Mouse (Mus musculus) heart, embryonic 11.5 days (tissue): Measurements from ENCODE around the gene Slc25a18. TPM values are rescaled to one million over a fixed set of nuclear protein-coding genes. Genes with fewer than 3 reads are reported as not detected.
"Not testable (repeated sequence)": the region's sequence is repeated elsewhere in the genome, so short reads cannot be mapped to it uniquely, and the experiment has no call there.

Source experiments
- ATAC-seq: fragments of 200-750 bp; cut with Nextera tagmentation; replicated peaks from 2 replicates; pipeline ENCODE4 v1.8.0; 2017; ENCODE audit warnings: moderate library complexity; ENCODE audit not compliant: insufficient number of reproducible peaks, low FRiP score, low TSS enrichment
- H3K27ac ChIP-seq: fragments of 300-500 bp; sonication (generic); 2 replicates; pipeline ENCODE4 v1.5.1; 2014; ENCODE audit warnings: mild to moderate bottlenecking, low read depth, low read length
- H3K27me3 ChIP-seq: fragments of 300-500 bp; sonication (generic); 2 replicates; pipeline ENCODE4 v1.6.1; 2014; ENCODE audit warnings: mild to moderate bottlenecking, low read length, mixed read lengths; ENCODE audit not compliant: control insufficient read depth, insufficient read depth
- H3K36me3 ChIP-seq: fragments of 300-500 bp; sonication (generic); 2 replicates; pipeline ENCODE4 v1.6.1; 2014; ENCODE audit warnings: mild to moderate bottlenecking, low read length, moderate library complexity, mixed read lengths; ENCODE audit not compliant: control insufficient read depth, insufficient read depth
- H3K4me1 ChIP-seq: fragments of 300-500 bp; sonication (generic); 2 replicates; pipeline ENCODE4 v1.6.1; 2014; ENCODE audit warnings: low read length; ENCODE audit not compliant: control insufficient read depth, insufficient read depth
- H3K4me2 ChIP-seq: fragments of 300-500 bp; sonication (generic); 2 replicates; pipeline ENCODE4 v1.6.1; 2014; ENCODE audit warnings: mild to moderate bottlenecking, moderate library complexity
- H3K4me3 ChIP-seq: fragments of 300-500 bp; sonication (generic); 2 replicates; pipeline ENCODE4 v1.5.1; 2014; ENCODE audit warnings: low read depth, low read length
- H3K9ac ChIP-seq: fragments of 300-500 bp; sonication (generic); 2 replicates; pipeline ENCODE4 v1.6.1; 2014; ENCODE audit warnings: mild to moderate bottlenecking, low read depth, low read length, moderate library complexity
- H3K9me3 ChIP-seq: fragments of 300-500 bp; sonication (generic); replicated peaks from 2 replicates; pipeline ENCODE4 v1.6.1; 2016; ENCODE audit warnings: low read length; ENCODE audit not compliant: control insufficient read depth
- WGBS: fragments of 180-500 bp; shearing (Covaris S2); extraction: QIAGEN DNeasy Blood & Tissue Kit; methylation state at CpG from one replicate; pipeline ENCODE4 v1.1.7; 2014; ENCODE audit not compliant: insufficient replicate concordance; 5-methylcytosine and 5-hydroxymethylcytosine counted together
- polyA plus RNA-seq: library from polyadenylated mRNA; unstranded; fragments of >200 nt; fragmentation: Nextera tagmentation; extraction: Ambion mirVana; gene quantifications from 2 replicates; pipeline ENCODE4 v1.2.1, GENCODE M21; 2014

Slc25a18 gene
- polyA plus RNA-seq, 1 experiment from 2014 or later: 0.13 TPM

DNA sequence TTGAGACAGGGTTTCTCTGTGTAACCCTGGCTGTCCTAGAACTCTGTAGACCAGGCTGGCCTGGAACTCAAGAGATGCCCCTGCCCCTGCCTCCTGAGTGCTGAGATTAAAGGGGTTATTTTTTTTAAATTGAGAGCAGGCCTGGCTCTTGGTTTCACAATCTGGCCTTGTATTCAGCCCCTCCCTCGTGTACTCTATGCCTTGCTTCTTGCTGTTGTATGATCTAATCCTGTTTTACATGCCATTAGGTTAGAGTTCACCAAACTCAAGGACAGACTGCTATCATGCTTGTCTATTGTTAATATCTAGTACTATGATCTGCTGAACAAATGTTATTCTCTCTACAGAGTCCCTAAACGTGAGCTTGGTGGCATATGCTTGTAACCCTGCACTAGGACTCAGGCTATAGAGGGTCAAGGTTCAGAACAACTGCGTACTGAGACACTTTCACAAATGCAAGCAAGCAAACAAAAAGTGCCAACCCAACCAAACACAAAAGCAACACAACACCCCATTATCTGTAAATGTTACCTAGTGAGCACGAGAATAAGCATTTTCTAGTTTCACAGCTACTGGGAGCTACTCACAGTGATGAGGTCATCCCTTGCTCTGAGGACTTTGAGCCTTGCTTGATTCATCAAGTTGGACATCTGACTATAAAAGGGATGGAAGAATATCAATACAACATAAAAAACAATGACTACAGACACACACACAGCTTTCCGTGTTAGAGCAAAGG lies 33.8 kb downstream of the Slc25a18 start:
- Histone ChIP-seq H3K4me3 (no peak overlapping the region), H3K36me3 (peaks cover 54% of the 10 kb centered on the region), H3K27ac (no peak overlapping the region), H3K9me3 (no peaks in the 10 kb centered on the region), H3K9ac (no peak overlapping the region), H3K4me2 (no peak overlapping the region), H3K4me1 (no peaks in the 10 kb centered on the region), H3K27me3 (no peaks in the 10 kb centered on the region)
- ATAC-seq: no peak
- 86% methylated on average over 5 of the region's 5 CpGs for WGBS

DNA sequence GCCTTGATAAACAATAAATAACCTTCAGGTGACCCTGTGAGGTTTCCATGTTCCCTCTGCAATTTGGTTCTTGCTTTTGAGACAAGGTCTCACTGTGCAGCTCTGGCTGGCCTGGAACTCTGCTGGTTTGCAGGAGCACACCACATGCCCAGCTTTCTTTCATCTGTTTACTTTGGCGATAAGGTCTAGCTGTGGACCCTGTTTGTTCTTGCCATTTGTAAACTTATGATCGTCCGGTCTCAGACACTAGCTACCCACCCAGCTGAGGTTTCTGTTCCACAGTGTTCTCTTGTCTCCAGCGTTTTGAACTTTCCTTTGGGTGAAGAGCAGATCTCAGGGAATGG lies 34.3 kb downstream of the Slc25a18 start:
- no peaks in the 10 kb centered on the region for H3K27me3 ChIP-seq
- H3K36me3 ChIP-seq: peaks cover 54% of the 10 kb centered on the region
- no peak for ATAC-seq
- H3K9me3 ChIP-seq: no peaks in the 10 kb centered on the region
- H3K4me2 ChIP-seq: no peak overlapping the region
- H3K9ac ChIP-seq: no peak overlapping the region
- H3K27ac ChIP-seq: no peak overlapping the region
- no peaks in the 10 kb centered on the region for H3K4me1 ChIP-seq
- 88% methylated on average over 4 of the region's 4 CpGs for WGBS
- H3K4me3 ChIP-seq: no peak overlapping the region

DNA sequence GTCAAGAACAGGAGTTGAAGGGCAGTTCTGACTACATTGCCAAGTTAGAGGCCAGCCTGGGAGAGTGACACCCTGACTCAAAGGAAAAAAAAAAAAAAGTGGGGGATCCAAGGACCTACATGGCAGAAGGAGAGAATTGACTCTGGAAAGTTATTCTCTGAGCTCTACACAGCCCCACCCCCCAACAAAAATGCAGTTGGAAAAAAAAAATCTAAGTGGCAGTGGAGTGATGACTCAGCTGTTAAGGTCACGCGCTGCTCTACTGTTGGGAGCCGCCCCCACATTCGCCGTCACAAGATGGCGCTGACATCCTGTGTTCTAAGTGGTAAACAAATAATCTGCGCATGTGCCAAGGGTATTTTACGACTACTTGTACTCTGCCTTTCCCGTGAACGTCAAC lies 38.6 kb downstream of the Slc25a18 start:
- H3K36me3 ChIP-seq: peaks cover 21% of the 10 kb centered on the region
- H3K27me3 ChIP-seq, H3K4me1 ChIP-seq, H3K9me3 ChIP-seq, H3K9ac ChIP-seq, H3K27ac ChIP-seq, ATAC-seq, H3K4me3 ChIP-seq, H3K4me2 ChIP-seq: not testable (repeated sequence)
- 97% methylated on average over 6 of the region's 10 CpGs for WGBS

DNA sequence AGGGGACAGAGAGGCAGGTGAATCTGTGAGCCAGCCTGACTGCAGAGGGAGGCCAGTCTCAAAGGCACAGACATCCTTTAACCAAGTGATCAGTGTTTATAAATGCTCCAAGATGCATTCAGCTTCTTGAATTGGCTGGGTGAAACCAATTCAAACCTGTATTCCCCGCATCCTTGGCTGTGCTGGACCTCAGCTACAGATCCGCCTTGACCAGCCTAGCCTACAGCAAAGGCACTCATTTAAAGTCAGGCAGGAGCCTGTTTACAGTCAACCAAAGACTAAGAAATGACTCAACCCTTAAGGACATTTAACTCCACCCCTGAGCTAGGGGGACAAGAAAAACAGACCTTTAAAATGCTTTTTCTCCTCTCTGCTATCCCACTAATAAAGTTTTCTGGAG lies 45.9 kb downstream of the Slc25a18 start:
- Histone ChIP-seq H3K27ac (no peak overlapping the region), H3K4me1 (peaks cover 4% of the 10 kb centered on the region; the same call in 1 of the 2 replicates), H3K27me3 (no peaks in the 10 kb centered on the region), H3K4me3 (no peak overlapping the region), H3K4me2 (no peak overlapping the region), H3K9ac (no peak overlapping the region), H3K36me3 (peaks cover 17% of the 10 kb centered on the region), H3K9me3 (0 out of 2 replicates have a peak, but pooled peaks cover 2% of the 10 kb centered on the region)
- ATAC-seq: no peak
- 94% methylated on average over 2 of the region's 2 CpGs for WGBS

DNA sequence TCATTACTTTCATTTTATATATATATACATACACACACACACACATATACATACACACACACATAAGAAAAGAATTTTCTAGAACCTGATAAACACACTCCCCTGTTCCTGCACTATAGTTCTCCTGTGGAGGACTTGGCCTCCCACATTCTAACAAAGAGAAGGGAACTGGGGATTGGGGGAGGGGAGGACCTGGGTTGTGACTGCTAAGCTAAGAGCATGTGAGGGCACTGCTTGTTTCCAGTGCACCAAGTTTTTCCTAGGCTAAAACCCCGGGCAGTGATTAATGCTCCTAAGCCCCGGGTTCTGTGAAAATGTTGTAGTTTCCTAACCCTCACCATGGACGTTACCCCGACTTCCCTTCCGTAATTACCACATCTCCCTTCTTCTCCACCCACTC lies 46.8 kb downstream of the Slc25a18 start:
- Histone ChIP-seq H3K4me2 (no peak overlapping the region), H3K36me3 (peaks cover 17% of the 10 kb centered on the region), H3K27me3 (no peaks in the 10 kb centered on the region), H3K4me3 (no peak overlapping the region), H3K9ac (no peak overlapping the region), H3K27ac (no peak overlapping the region), H3K4me1 (peaks cover 4% of the 10 kb centered on the region; the same call in 1 of the 2 replicates), H3K9me3 (0 out of 2 replicates have a peak, but pooled peaks cover 2% of the 10 kb centered on the region)
- 88% methylated on average over 5 of the region's 5 CpGs for WGBS
- ATAC-seq: no peak

DNA sequence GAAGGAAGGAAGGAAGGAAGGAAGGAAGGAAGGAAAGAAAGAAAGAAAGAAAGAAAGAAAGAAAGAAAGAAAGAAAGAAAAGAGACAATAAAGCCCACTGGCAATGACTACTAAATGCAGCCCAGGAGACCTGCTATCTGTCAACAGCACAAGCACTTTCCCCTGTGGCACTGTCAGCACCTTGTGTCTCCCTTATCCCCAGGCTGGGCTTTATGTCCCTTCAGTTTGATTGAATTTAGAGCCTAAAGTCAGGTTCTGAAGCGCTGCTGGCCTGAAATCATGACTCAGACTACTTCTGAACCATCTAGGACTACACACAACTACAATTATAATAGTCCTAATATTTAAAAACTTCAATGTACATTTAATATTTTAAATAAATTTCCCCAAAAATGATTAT lies 47.6 kb downstream of the Slc25a18 start:
- H3K27ac ChIP-seq: no peak overlapping the region
- no peak for ATAC-seq
- H3K4me1 ChIP-seq: peaks cover 4% of the 10 kb centered on the region; the same call in 1 of the 2 replicates
- H3K4me2 ChIP-seq: peak overlapping the region; percentile 66
- H3K9ac ChIP-seq: no peak overlapping the region
- peaks cover 17% of the 10 kb centered on the region for H3K36me3 ChIP-seq
- 0 out of 2 replicates have a peak, but pooled peaks cover 2% of the 10 kb centered on the region for H3K9me3 ChIP-seq
- WGBS: 53% methylated on average over 1 of the region's 1 CpGs
- no peaks in the 10 kb centered on the region for H3K27me3 ChIP-seq
- peak overlapping the region; percentile 71 for H3K4me3 ChIP-seq

DNA sequence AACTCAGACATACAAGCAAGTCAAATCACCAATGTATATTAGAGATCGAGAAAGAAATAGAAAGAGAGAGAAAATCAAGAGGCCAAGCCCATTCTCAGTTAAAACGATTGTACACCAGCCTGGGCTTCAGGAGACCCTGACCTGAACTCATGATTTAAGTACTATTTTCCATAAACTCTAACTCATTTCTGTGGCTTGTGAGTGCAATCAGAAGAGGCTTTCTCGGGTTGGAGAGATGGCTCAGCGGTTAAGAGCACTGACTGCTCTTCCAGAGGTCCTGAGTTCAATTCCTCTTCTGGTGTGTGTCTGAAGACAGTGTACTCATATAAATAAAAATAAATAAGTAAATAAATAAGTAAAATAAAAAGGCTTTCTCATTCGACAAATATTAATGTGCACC lies 48.3 kb downstream of the Slc25a18 start:
- no peak overlapping the region for H3K27ac ChIP-seq

DNA sequence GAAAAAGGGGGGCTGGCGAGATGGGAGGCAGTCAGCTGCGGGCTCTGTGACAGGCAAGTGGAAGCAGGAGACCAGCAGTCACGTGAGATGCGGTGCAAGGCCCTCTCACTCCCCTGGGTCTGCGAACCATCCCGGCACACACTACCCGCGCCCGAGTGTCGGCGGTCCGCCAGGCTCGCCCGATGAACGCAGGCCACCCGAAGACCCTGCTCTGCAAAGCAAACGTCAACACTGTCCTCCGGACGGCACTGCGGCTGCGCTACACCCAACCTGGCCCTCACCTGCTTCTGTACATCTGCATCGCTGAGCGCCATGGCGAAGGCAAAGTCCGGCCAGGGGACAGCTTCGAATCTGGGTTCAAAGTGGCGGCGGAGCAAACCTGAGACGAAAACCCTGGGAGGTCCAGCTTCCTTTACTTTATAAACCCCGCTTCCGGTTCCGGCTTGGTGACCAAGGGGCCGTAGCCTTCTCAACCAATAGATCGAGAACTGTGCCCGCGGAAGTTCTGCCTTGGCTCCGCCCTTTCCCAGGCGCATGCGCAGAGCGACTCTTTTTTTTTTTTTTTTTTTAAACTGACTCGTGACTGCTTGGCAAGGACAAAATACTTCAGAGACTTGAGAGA lies 49.0 kb downstream of the Slc25a18 start, which contains the start of gene Atp6v1e1:
Gene Atp6v1e1, minus strand, starts transcription at position 487 of the 622 bp plus-strand sequence.
- peak within 1 kb of the TSS; percentile 90 for H3K27ac ChIP-seq
- H3K9ac ChIP-seq: peak within 1 kb of the TSS; percentile 83
- H3K27me3 ChIP-seq: no peaks in the 10 kb centered on the region
- H3K9me3 ChIP-seq: 0 out of 2 replicates have a peak, but pooled peaks cover 2% of the 10 kb centered on the region
- under 1% methylated on average over 41 of the region's 41 CpGs for WGBS
- H3K4me1 ChIP-seq: peaks cover 4% of the 10 kb centered on the region; the same call in 1 of the 2 replicates
- peak within 1 kb of the TSS; percentile 71 for H3K4me3 ChIP-seq
- H3K36me3 ChIP-seq: peaks cover 14% of the 10 kb centered on the region
- ATAC-seq: peak; percentile 91
- H3K4me2 ChIP-seq: peak within 1 kb of the TSS; percentile 66

More for the DNA sequence above, 48.3 kb downstream of the Slc25a18 start:
- 0 out of 2 replicates have a peak, but pooled peaks cover 2% of the 10 kb centered on the region for H3K9me3 ChIP-seq
- H3K4me3 ChIP-seq: peak overlapping the region; percentile 71
- peaks cover 17% of the 10 kb centered on the region for H3K36me3 ChIP-seq
- no peak for ATAC-seq
- H3K4me2 ChIP-seq: peak overlapping the region; percentile 66
- WGBS: 51% methylated on average over 5 of the region's 5 CpGs
- H3K27me3 ChIP-seq: no peaks in the 10 kb centered on the region
- peak overlapping the region; percentile 83 for H3K9ac ChIP-seq
- peaks cover 4% of the 10 kb centered on the region; the same call in 1 of the 2 replicates for H3K4me1 ChIP-seq
